Mouse (Mus musculus): ENCODE results near the gene Slc17a3. TPM values are rescaled to one million over a fixed set of nuclear protein-coding genes. Genes with fewer than 3 reads are reported as not detected.

Slc17a3 gene
- polyA plus RNA-seq, 1 experiment from 2014 or later: not detected

GRCm38 (mm10) chr13:23867405-23867804 lies 28.2 kb downstream of the Slc17a3 start, which contains the start of gene Slc17a1:
TSS of gene Slc17a1 (plus strand) at chr13:23867750.
- no peak for ATAC-seq (ENCODE audit: low read depth)
- no peaks in the 10 kb centered on the region for H3K27me3 ChIP-seq (ENCODE audit: control insufficient read depth, insufficient read depth, low read depth, low read length)
- no peaks in the 10 kb centered on the region for H3K36me3 ChIP-seq (ENCODE audit: control insufficient read depth, insufficient read depth, low read length)
- H3K9me3 ChIP-seq (ENCODE audit: control insufficient read depth, low read length): no peaks in the 10 kb centered on the region
- peaks cover 6% of the 10 kb centered on the region for H3K4me1 ChIP-seq (replicated peaks; ENCODE audit: control insufficient read depth, insufficient read depth, low read length)
- H3K4me2 ChIP-seq (ENCODE audit: low read depth, low read length): no peak within 1 kb of the TSS
- H3K9ac ChIP-seq (ENCODE audit: low read length): no peak within 1 kb of the TSS
- H3K4me3 ChIP-seq (ENCODE audit: low read length): no peak within 1 kb of the TSS
- WGBS: 80% methylated on average over 7 of the region's 7 CpGs
- no peak within 1 kb of the TSS for H3K27ac ChIP-seq (ENCODE audit: low read length)

GRCm38 (mm10) chr13:23868790-23869533 lies 29.7 kb downstream of the Slc17a3 start:
- no peak overlapping the region for H3K4me2 ChIP-seq (ENCODE audit: low read depth, low read length)
- ATAC-seq (ENCODE audit: low read depth): no peak
- no peak overlapping the region for H3K27ac ChIP-seq (ENCODE audit: low read length)
- no peak overlapping the region for H3K9ac ChIP-seq (ENCODE audit: low read length)
- no peaks in the 10 kb centered on the region for H3K27me3 ChIP-seq (ENCODE audit: control insufficient read depth, insufficient read depth, low read depth, low read length)
- no peak overlapping the region for H3K4me3 ChIP-seq (ENCODE audit: low read length)
- no peaks in the 10 kb centered on the region for H3K36me3 ChIP-seq (ENCODE audit: control insufficient read depth, insufficient read depth, low read length)
- no peaks in the 10 kb centered on the region for H3K9me3 ChIP-seq (ENCODE audit: control insufficient read depth, low read length)
- WGBS: 82% methylated on average over 8 of the region's 8 CpGs
- H3K4me1 ChIP-seq (replicated peaks; ENCODE audit: control insufficient read depth, insufficient read depth, low read length): peaks cover 6% of the 10 kb centered on the region

GRCm38 (mm10) chr13:23869996-23870395 lies 30.8 kb downstream of the Slc17a3 start:
- Histone ChIP-seq H3K27me3 (ENCODE audit: control insufficient read depth, insufficient read depth, low read depth, low read length) (no peaks in the 10 kb centered on the region), H3K9me3 (ENCODE audit: control insufficient read depth, low read length) (no peaks in the 10 kb centered on the region), H3K9ac (ENCODE audit: low read length) (no peak overlapping the region), H3K4me3 (ENCODE audit: low read length) (no peak overlapping the region), H3K36me3 (ENCODE audit: control insufficient read depth, insufficient read depth, low read length) (no peaks in the 10 kb centered on the region), H3K4me2 (ENCODE audit: low read depth, low read length) (no peak overlapping the region), H3K27ac (ENCODE audit: low read length) (no peak overlapping the region), H3K4me1 (replicated peaks; ENCODE audit: control insufficient read depth, insufficient read depth, low read length) (peaks cover 6% of the 10 kb centered on the region)
- WGBS: 62% methylated on average over 3 of the region's 3 CpGs
- ATAC-seq (ENCODE audit: low read depth): no peak

GRCm38 (mm10) chr13:23873141-23873540 lies 33.9 kb downstream of the Slc17a3 start:
- H3K9me3 ChIP-seq (ENCODE audit: control insufficient read depth, low read length): no peaks in the 10 kb centered on the region
- no peak overlapping the region for H3K4me3 ChIP-seq (ENCODE audit: low read length)
- no peak overlapping the region for H3K4me2 ChIP-seq (ENCODE audit: low read depth, low read length)
- H3K4me1 ChIP-seq (replicated peaks; ENCODE audit: control insufficient read depth, insufficient read depth, low read length): no peaks in the 10 kb centered on the region
- H3K9ac ChIP-seq (ENCODE audit: low read length): no peak overlapping the region
- no peak for ATAC-seq (ENCODE audit: low read depth)
- H3K27me3 ChIP-seq (ENCODE audit: control insufficient read depth, insufficient read depth, low read depth, low read length): no peaks in the 10 kb centered on the region
- WGBS: 55% methylated on average over 5 of the region's 5 CpGs
- H3K36me3 ChIP-seq (ENCODE audit: control insufficient read depth, insufficient read depth, low read length): no peaks in the 10 kb centered on the region
- no peak overlapping the region for H3K27ac ChIP-seq (ENCODE audit: low read length)

GRCm38 (mm10) chr13:23879106-23879505 lies 39.9 kb downstream of the Slc17a3 start:
- Histone ChIP-seq H3K27me3 (ENCODE audit: control insufficient read depth, insufficient read depth, low read depth, low read length) (no peaks in the 10 kb centered on the region), H3K27ac (ENCODE audit: low read length) (no peak overlapping the region), H3K36me3 (ENCODE audit: control insufficient read depth, insufficient read depth, low read length) (no peaks in the 10 kb centered on the region), H3K9me3 (ENCODE audit: control insufficient read depth, low read length) (no peaks in the 10 kb centered on the region), H3K4me2 (ENCODE audit: low read depth, low read length) (no peak overlapping the region), H3K9ac (ENCODE audit: low read length) (no peak overlapping the region), H3K4me3 (ENCODE audit: low read length) (no peak overlapping the region), H3K4me1 (replicated peaks; ENCODE audit: control insufficient read depth, insufficient read depth, low read length) (no peaks in the 10 kb centered on the region)
- ATAC-seq (ENCODE audit: low read depth): no peak
- WGBS: 68% methylated on average over 3 of the region's 3 CpGs

- no peak overlapping the region for H3K27ac ChIP-seq (ENCODE audit: low read length)
- no peaks in the 10 kb centered on the region for H3K9me3 ChIP-seq (ENCODE audit: control insufficient read depth, low read length)
- 72% methylated on average over 5 of the region's 5 CpGs for WGBS
- H3K9ac ChIP-seq (ENCODE audit: low read length): no peak overlapping the region
- no peaks in the 10 kb centered on the region for H3K27me3 ChIP-seq (ENCODE audit: control insufficient read depth, insufficient read depth, low read depth, low read length)
- no peaks in the 10 kb centered on the region for H3K4me1 ChIP-seq (replicated peaks; ENCODE audit: control insufficient read depth, insufficient read depth, low read length)
- H3K4me3 ChIP-seq (ENCODE audit: low read length): no peak overlapping the region
- ATAC-seq (ENCODE audit: low read depth): no peak
- no peaks in the 10 kb centered on the region for H3K36me3 ChIP-seq (ENCODE audit: control insufficient read depth, insufficient read depth, low read length)
- H3K4me2 ChIP-seq (ENCODE audit: low read depth, low read length): no peak overlapping the region
Observed at GRCm38 (mm10) chr13:23879636-23880035, 40.4 kb downstream of the Slc17a3 start.

GRCm38 (mm10) chr13:23885540-23885939 lies 46.3 kb downstream of the Slc17a3 start:
- Histone ChIP-seq H3K4me1 (replicated peaks; ENCODE audit: control insufficient read depth, insufficient read depth, low read length) (no peaks in the 10 kb centered on the region), H3K4me3 (ENCODE audit: low read length) (no peak overlapping the region), H3K4me2 (ENCODE audit: low read depth, low read length) (no peak overlapping the region), H3K27ac (ENCODE audit: low read length) (no peak overlapping the region), H3K9me3 (ENCODE audit: control insufficient read depth, low read length) (no peaks in the 10 kb centered on the region), H3K27me3 (ENCODE audit: control insufficient read depth, insufficient read depth, low read depth, low read length) (no peaks in the 10 kb centered on the region), H3K9ac (ENCODE audit: low read length) (no peak overlapping the region), H3K36me3 (ENCODE audit: control insufficient read depth, insufficient read depth, low read length) (no peaks in the 10 kb centered on the region)
- WGBS: 34% methylated on average over 2 of the region's 2 CpGs
- no peak for ATAC-seq (ENCODE audit: low read depth)

- no peak overlapping the region for H3K27ac ChIP-seq (ENCODE audit: low read length)
- WGBS: 66% methylated on average over 3 of the region's 3 CpGs
- no peaks in the 10 kb centered on the region for H3K27me3 ChIP-seq (ENCODE audit: control insufficient read depth, insufficient read depth, low read depth, low read length)
- no peaks in the 10 kb centered on the region for H3K4me1 ChIP-seq (replicated peaks; ENCODE audit: control insufficient read depth, insufficient read depth, low read length)
- ATAC-seq (ENCODE audit: low read depth): no peak
- no peak overlapping the region for H3K4me2 ChIP-seq (ENCODE audit: low read depth, low read length)
- H3K9ac ChIP-seq (ENCODE audit: low read length): no peak overlapping the region
- H3K36me3 ChIP-seq (ENCODE audit: control insufficient read depth, insufficient read depth, low read length): no peaks in the 10 kb centered on the region
- no peaks in the 10 kb centered on the region for H3K9me3 ChIP-seq (ENCODE audit: control insufficient read depth, low read length)
- no peak overlapping the region for H3K4me3 ChIP-seq (ENCODE audit: low read length)
Observed at GRCm38 (mm10) chr13:23887026-23887725, 47.9 kb downstream of the Slc17a3 start.

GRCm38 (mm10) chr13:23889011-23889605 lies 49.9 kb downstream of the Slc17a3 start:
- no peak overlapping the region for H3K4me2 ChIP-seq (ENCODE audit: low read depth, low read length)
- ATAC-seq (ENCODE audit: low read depth): no peak; the same call in 1 of the 2 replicates
- H3K27ac ChIP-seq (ENCODE audit: low read length): no peak overlapping the region
- WGBS: 44% methylated on average over 6 of the region's 6 CpGs
- no peaks in the 10 kb centered on the region for H3K9me3 ChIP-seq (ENCODE audit: control insufficient read depth, low read length)
- no peaks in the 10 kb centered on the region for H3K27me3 ChIP-seq (ENCODE audit: control insufficient read depth, insufficient read depth, low read depth, low read length)
- no peak overlapping the region for H3K4me3 ChIP-seq (ENCODE audit: low read length)
- no peaks in the 10 kb centered on the region for H3K4me1 ChIP-seq (replicated peaks; ENCODE audit: control insufficient read depth, insufficient read depth, low read length)
- no peak overlapping the region for H3K9ac ChIP-seq (ENCODE audit: low read length)
- H3K36me3 ChIP-seq (ENCODE audit: control insufficient read depth, insufficient read depth, low read length): no peaks in the 10 kb centered on the region

All from lung, embryonic 16.5 days (tissue).